In genomic region chr14:101481165-101481564, GRCm38 (mm10) we compare ENCODE assay signal across 21 mouse cellular contexts.
DNase-seq lines count a peak whose midpoint lies in the region; ATAC-seq and TF ChIP-seq lines count a peak whose summit lies in the region.
"Had no signal": no experiment of that assay in that cellular context is flagged by ENCODE, and none has a peak within 500 bp of the region (broad histone marks: within the 10 kb centered on the region; RNA-seq: fewer than 3 reads in every experiment).

No protein-coding gene starts in this region.

- 83% methylated on average over 7 of the region's 7 CpGs for WGBS in kidney, embryonic 16.5 days

- no peaks in the 10 kb centered on the region; a peak in 1 of 4 replicates for H3K27me3 ChIP-seq in MEL (ENCODE audit: control insufficient read depth in 1 of 2, insufficient read depth in 2 of 2, low read length in 2 of 2)
- no peaks in the 10 kb centered on the region for H3K27me3 ChIP-seq in splenic B cell, adult 2 months (ENCODE audit: control insufficient read depth, insufficient read depth, low read length, poor library complexity, severe bottlenecking)
- no peaks in the 10 kb centered on the region for H3K27me3 ChIP-seq in kidney, embryonic 16.5 days (ENCODE audit: insufficient read depth, low read length)
- H3K27me3 ChIP-seq: embryonic facial prominence, embryonic 15.5 days; forebrain, embryonic 15.5 days; heart, embryonic 12.5 days; hindbrain, embryonic 13.5 days; Patski had no signal

- no peak for TF ChIP-seq CTCF in MEL (IDR thresholded peaks at IDR 0.05 in 2 of 3, conservative IDR thresholded peaks at IDR 0.05 in 1 of 3; ENCODE audit: control insufficient read depth in 1 of 3, insufficient read depth in 1 of 3, low read depth in 2 of 3, low read length in 3 of 3, poor library complexity in 1 of 3, severe bottlenecking in 1 of 3)

- no peak for TF ChIP-seq POLR2A in MEL (IDR thresholded peaks at IDR 0.05; ENCODE audit: control insufficient read depth in 1 of 2, insufficient read depth in 1 of 2, low read depth in 1 of 2, low read length in 2 of 2, poor library complexity in 1 of 2)

- H3K4me3 ChIP-seq in MEL (ENCODE audit: control insufficient read depth in 1 of 2, insufficient read depth in 1 of 2, low read depth in 2 of 2, low read length in 2 of 2): no peak overlapping the region
- H3K4me3 ChIP-seq in kidney, embryonic 16.5 days (ENCODE audit: low read length): no peak overlapping the region
- H3K4me3 ChIP-seq: embryonic facial prominence, embryonic 15.5 days; erythroblast, embryonic 14.5 days; forebrain, embryonic 10.5 days; forebrain, embryonic 15.5 days; heart, embryonic 12.5 days; hindbrain, embryonic 13.5 days had no signal

- no peak overlapping the region for H3K4me2 ChIP-seq in kidney, embryonic 16.5 days (replicated peaks; ENCODE audit: low read depth, low read length)
- H3K4me2 ChIP-seq: embryonic facial prominence, embryonic 15.5 days; forebrain, embryonic 15.5 days; heart, embryonic 12.5 days; hindbrain, embryonic 13.5 days had no signal

- H3K36me3 ChIP-seq in MEL (ENCODE audit: control insufficient read depth in 1 of 2, insufficient read depth in 2 of 2, low read length in 2 of 2): no peaks in the 10 kb centered on the region
- H3K36me3 ChIP-seq in splenic B cell, adult 2 months (ENCODE audit: control insufficient read depth, insufficient read depth, low read length, poor library complexity, severe bottlenecking): no peaks in the 10 kb centered on the region
- peaks cover 4% of the 10 kb centered on the region; the same call in 1 of the 2 replicates for H3K36me3 ChIP-seq in kidney, embryonic 16.5 days (ENCODE audit: insufficient read depth, low read length)
- H3K36me3 ChIP-seq: embryonic facial prominence, embryonic 15.5 days; forebrain, embryonic 10.5 days; forebrain, embryonic 15.5 days; G1E; hindbrain, embryonic 13.5 days had no signal

- no peak overlapping the region for H3K27ac ChIP-seq in MEL (ENCODE audit: control insufficient read depth, low read depth, low read length)
- no peak overlapping the region for H3K27ac ChIP-seq in kidney, embryonic 16.5 days (ENCODE audit: low read length)
- H3K27ac ChIP-seq: embryonic facial prominence, embryonic 15.5 days; forebrain, embryonic 10.5 days; forebrain, embryonic 15.5 days; hindbrain, embryonic 13.5 days; hindbrain, postnatal 0 days had no signal

- no peak for TF ChIP-seq EP300 in MEL (IDR thresholded peaks at IDR 0.05; ENCODE audit: low read depth in 1 of 2, low read length in 2 of 2)

- peak; percentile 87 to 90 for ATAC-seq in hematopoietic stem cell, adult 5-6 weeks (replicated peaks in 1 of 2; ENCODE audit: insufficient read depth in 1 of 2, low FRiP score in 2 of 2, low TSS enrichment in 1 of 2, low read depth in 1 of 2, poor library complexity in 2 of 2, severe bottlenecking in 2 of 2)
- ATAC-seq in kidney, embryonic 16.5 days (ENCODE audit: low FRiP score, low TSS enrichment): no peak
- ATAC-seq: forebrain, embryonic 15.5 days; hindbrain, postnatal 0 days; Patski had no signal

- H3K9ac ChIP-seq in MEL (ENCODE audit: control insufficient read depth, low read depth, low read length, poor library complexity, severe bottlenecking): no peak overlapping the region
- H3K9ac ChIP-seq in kidney, embryonic 16.5 days (replicated peaks; ENCODE audit: low read length): no peak overlapping the region
- H3K9ac ChIP-seq: embryonic facial prominence, embryonic 15.5 days; forebrain, embryonic 15.5 days; heart, embryonic 12.5 days; hindbrain, embryonic 13.5 days had no signal

- no peak for TF ChIP-seq RAD21 in MEL (IDR thresholded peaks at IDR 0.05; ENCODE audit: low read depth, low read length)

- DNase-seq in A20 (ENCODE audit: low read depth, low spot score) (peak; percentile 88), MEL (ENCODE audit: low read depth, low spot score) (peak; percentile 7)
- peak; percentile 37 for DNase-seq in splenic B cell, adult 2 months (ENCODE audit: low read depth, low spot score)
- DNase-seq in cerebellum, postnatal 25 days: no peak
- DNase-seq in kidney, postnatal 10 days: no peak
- DNase-seq: adrenal gland, postnatal 14 days; cerebellum, adult 18-20 months; cerebellum, adult 9-11 months; embryo, embryonic 11 days; gastrocnemius, postnatal 10 days had no signal

- H3K79me2 ChIP-seq in MEL (ENCODE audit: control insufficient read depth, insufficient read depth, low read length, poor library complexity): no peaks in the 10 kb centered on the region

- no peaks in the 10 kb centered on the region for H3K4me1 ChIP-seq in MEL (ENCODE audit: control insufficient read depth in 1 of 2, insufficient read depth in 2 of 2, low read length in 2 of 2)
- H3K4me1 ChIP-seq in kidney, embryonic 16.5 days (ENCODE audit: insufficient read depth, low read length): peaks cover 14% of the 10 kb centered on the region
- H3K4me1 ChIP-seq: embryonic facial prominence, embryonic 15.5 days; forebrain, embryonic 10.5 days; forebrain, embryonic 15.5 days; hindbrain, embryonic 13.5 days had no signal

- no peaks in the 10 kb centered on the region for H3K9me3 ChIP-seq in MEL (replicated peaks; ENCODE audit: insufficient read depth, low read length)
- no peaks in the 10 kb centered on the region for H3K9me3 ChIP-seq in kidney, embryonic 16.5 days (ENCODE audit: low read length)
- H3K9me3 ChIP-seq: embryonic facial prominence, embryonic 15.5 days; forebrain, embryonic 10.5 days; forebrain, embryonic 15.5 days; heart, embryonic 12.5 days; hindbrain, embryonic 13.5 days had no signal

TF ChIP-seq in MEL, 35 proteins besides CTCF, POLR2A, EP300 and RAD21:
- TF ChIP-seq E2F4 (IDR thresholded peaks at IDR 0.05; ENCODE audit: borderline replicate concordance, low read depth, low read length): no peak
- TF ChIP-seq MYC (IDR thresholded peaks at IDR 0.05; ENCODE audit: low read depth, low read length): no peak
- no peak for TF ChIP-seq ELF1 (IDR thresholded peaks at IDR 0.05; ENCODE audit: low read depth, low read length)
- no peak for TF ChIP-seq NELFE (IDR thresholded peaks at IDR 0.05; ENCODE audit: low read depth, low read length)
- TF ChIP-seq MXI1 (IDR thresholded peaks at IDR 0.05; ENCODE audit: low read depth, low read length): no peak
- TF ChIP-seq UBTF (IDR thresholded peaks at IDR 0.05; ENCODE audit: borderline replicate concordance, insufficient read depth, low read depth, low read length): no peak
- no peak for TF ChIP-seq HCFC1 (IDR thresholded peaks at IDR 0.05; ENCODE audit: low read depth, low read length)
- TF ChIP-seq USF2 (IDR thresholded peaks at IDR 0.05; ENCODE audit: borderline replicate concordance in 1 of 2, insufficient read depth in 1 of 2, low read depth in 1 of 2, low read length in 2 of 2): no peak
- TF ChIP-seq MAFK (IDR thresholded peaks at IDR 0.05; ENCODE audit: borderline replicate concordance, low read depth, low read length): no peak
- no peak for TF ChIP-seq TAL1 (IDR thresholded peaks at IDR 0.05; ENCODE audit: low read length)
TF ChIP-seq in MEL: peak in this region for 0.

Comparison
In these comparisons a context has a peak if more than half of its experiments do, and no peak if none do; other contexts are left out.
1. DNase-seq: peak in A20 (single experiment), MEL (single experiment) and splenic B cell, adult 2 months (single experiment); none in cerebellum, postnatal 25 days (0 of 2) and kidney, postnatal 10 days (single experiment).